Comparison of ENCODE assay signal across 8 mouse cellular contexts in the genomic region with DNA sequence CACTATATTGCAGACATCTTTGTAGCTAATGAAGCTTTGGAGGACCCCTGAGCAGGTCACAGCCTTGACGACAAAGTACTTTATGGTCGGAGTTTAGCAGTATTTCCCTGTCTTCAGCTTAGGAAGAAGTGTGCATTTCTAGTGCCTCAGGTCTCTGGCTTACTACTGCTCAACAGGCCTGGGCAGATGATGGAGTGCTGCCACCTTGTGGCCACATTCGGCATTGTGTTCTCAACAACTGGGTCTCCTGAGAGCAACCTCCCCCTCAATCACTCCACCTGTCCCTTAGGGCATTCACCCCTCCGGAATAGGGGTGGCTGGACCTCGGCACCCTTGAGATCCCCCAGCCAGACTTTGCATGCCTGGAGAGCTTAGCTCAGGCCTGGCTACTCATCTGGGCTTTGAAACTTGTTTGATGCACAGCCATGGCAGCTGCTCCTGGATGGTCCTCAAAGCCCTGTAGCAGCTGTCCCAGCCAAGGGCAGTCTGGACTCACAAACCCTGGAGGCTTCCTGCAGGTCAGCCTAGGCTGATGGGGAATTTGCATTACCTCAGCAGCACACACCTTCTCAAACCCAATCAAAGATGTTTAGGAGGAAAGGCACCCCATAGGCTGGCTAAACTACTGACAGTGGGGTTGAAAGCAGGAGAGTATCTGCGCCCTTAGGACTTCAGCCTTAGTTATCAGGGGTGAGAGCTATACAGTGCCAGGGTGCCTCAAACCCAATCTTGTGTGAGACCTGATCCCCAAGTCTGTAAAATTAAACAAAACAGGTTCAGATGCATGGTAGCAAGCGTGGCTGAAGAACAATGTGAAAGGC. TPM values are rescaled to one million over a fixed set of nuclear protein-coding genes. Genes with fewer than 3 reads are reported as not detected.
A peak's percentile ranks its signal among the peaks of the same experiment; 100 is the strongest.
DNase-seq lines count a peak whose midpoint lies in the region; ATAC-seq and TF ChIP-seq lines count a peak whose summit lies in the region.

No protein-coding gene starts in this region.

- peak overlapping the region; percentile 44 for H3K27ac ChIP-seq in hindbrain, embryonic 15.5 days (replicated peaks)

- no peak for DNase-seq in Patski (ENCODE audit: low read depth, low spot score)
- DNase-seq in cerebellum, postnatal 25 days: peak; percentile 88 to 91
- DNase-seq in frontal cortex, postnatal 36 days (ENCODE audit: low spot score in 2 of 2): peak; percentile 90 to 93
- peak; percentile 84 to 87 for DNase-seq in layer of hippocampus, postnatal 36 days
- DNase-seq in lung, postnatal 25 days (ENCODE audit: low spot score): peak; percentile 88
- peak; percentile 90 for DNase-seq in retina, postnatal 1 day
- DNase-seq in thymus, postnatal 4 days: peak; percentile 94

- peak; percentile 93 for TF ChIP-seq CTCF in Patski (IDR thresholded peaks at IDR 0.05)

- H3K9ac ChIP-seq in hindbrain, embryonic 15.5 days: no peak overlapping the region

- ATAC-seq in Patski: no peak
- ATAC-seq in hindbrain, embryonic 15.5 days (ENCODE audit: low FRiP score, low read depth): peak; percentile 65

- peaks cover 32% of the 10 kb centered on the region for H3K4me1 ChIP-seq in hindbrain, embryonic 15.5 days (replicated peaks)

- H3K4me3 ChIP-seq in hindbrain, embryonic 15.5 days: no peak overlapping the region

- H3K36me3 ChIP-seq in hindbrain, embryonic 15.5 days: peaks cover 45% of the 10 kb centered on the region

- no peak overlapping the region for H3K4me2 ChIP-seq in hindbrain, embryonic 15.5 days

- no peaks in the 10 kb centered on the region for H3K9me3 ChIP-seq in hindbrain, embryonic 15.5 days

- POLR2A ChIA-PET in Patski (lab: Charles Lee): interaction anchor here (0.9 to 3.6 kb wide), 11 partner anchors 14 to 89 kb away, joined by 3 to 18 read pairs (median 4); a partner anchor contains a TSS

- in situ Hi-C loops in Patski (cut with MboI; ENCODE audit: low pct_unique_long_range_greater_than_20kb): loop anchor here (5.0 kb wide), 2 partner anchors 51 to 96 kb away; no protein-coding TSS in a partner anchor

- no peaks in the 10 kb centered on the region for H3K27me3 ChIP-seq in Patski
- H3K27me3 ChIP-seq in hindbrain, embryonic 15.5 days: no peaks in the 10 kb centered on the region

- CTCF ChIA-PET in Patski (lab: Charles Lee): interaction anchor here (0.6 to 3.5 kb wide), 28 partner anchors 9 to 129 kb away, joined by 3 to 27 read pairs (median 8); a partner anchor contains a TSS

- 21% methylated on average over 7 of the region's 7 CpGs for WGBS in hindbrain, embryonic 15.5 days

RNA-seq across cellular contexts. Expression of a gene that starts 28.0 kb away (rescaled TPM):
- polyA plus RNA-seq in Patski (2021): 272 TPM
- 14.0 and 18.5 TPM in 2 replicates for polyA plus RNA-seq in hindbrain, embryonic 15.5 days (2015; fragmentation: Nextera tagmentation; extraction: Ambion mirVana)
- total RNA-seq in layer of hippocampus, postnatal 36 days (2021): 1 to 10 TPM; 4.3 to 4.6 TPM

RNA-seq across cellular contexts. Expression of a gene that starts 32.6 kb away (rescaled TPM):
- 113 TPM for polyA plus RNA-seq in Patski (2021)
- polyA plus RNA-seq in hindbrain, embryonic 15.5 days (2015; fragmentation: Nextera tagmentation; extraction: Ambion mirVana): 230 and 247 TPM in 2 replicates
- 100 to 1,000 TPM; 143 to 166 TPM for total RNA-seq in layer of hippocampus, postnatal 36 days (2021)

RNA-seq across cellular contexts. Expression of a gene that starts 58.7 kb away (rescaled TPM):
- polyA plus RNA-seq in Patski (2021): 2.2 TPM
- polyA plus RNA-seq in hindbrain, embryonic 15.5 days (2015; fragmentation: Nextera tagmentation; extraction: Ambion mirVana): 2.0 and 3.6 TPM in 2 replicates
- not detected for total RNA-seq in layer of hippocampus, postnatal 36 days (2021)

Comparison
In these comparisons a context has a peak if more than half of its experiments do, and no peak if none do; other contexts are left out.
1. RNA of a gene that starts 28.0 kb away (polyA plus RNA-seq): 272 TPM in Patski (single experiment); 14.0 to 18.5 TPM in hindbrain, embryonic 15.5 days; every median in the first group is over 10 times any median in the second.